Mouse (Mus musculus): ENCODE measurements around the gene Rbms3. TPM values are rescaled to one million over a fixed set of nuclear protein-coding genes. Genes with fewer than 3 reads are reported as not detected.
A peak's percentile ranks its signal among the peaks of the same experiment; 100 is the strongest.

Gene Rbms3
- polyA plus RNA-seq, 1 experiment from 2014 or later = 127 TPM

- WGBS = 78% methylated on average over 3 of the region's 3 CpGs
These were observed 477.8 kb downstream of the Rbms3 start for GRCm38 (mm10) chr9:117151951-117152350.

GRCm38 (mm10) chr9:117144057-117144723 lies 485.5 kb downstream of the Rbms3 start:
- H3K36me3 ChIP-seq = no peaks in the 10 kb centered on the region
- H3K9ac ChIP-seq = no peak overlapping the region
- H3K9me3 ChIP-seq = no peaks in the 10 kb centered on the region
- H3K4me1 ChIP-seq (replicated peaks) = peaks cover 16% of the 10 kb centered on the region; the same call in 1 of the 2 replicates
- 75% methylated on average over 7 of the region's 7 CpGs for WGBS
- no peak for ATAC-seq (ENCODE audit: low read depth)
- H3K4me3 ChIP-seq = no peak overlapping the region
- no peaks in the 10 kb centered on the region for H3K27me3 ChIP-seq
- no peak overlapping the region for H3K27ac ChIP-seq (replicated peaks)
- H3K4me2 ChIP-seq = no peak overlapping the region

More at GRCm38 (mm10) chr9:117151951-117152350, 477.8 kb downstream of the Rbms3 start:
- H3K4me3 ChIP-seq = no peak overlapping the region
- H3K36me3 ChIP-seq = no peaks in the 10 kb centered on the region
- peaks cover 29% of the 10 kb centered on the region for H3K4me1 ChIP-seq (replicated peaks)
- no peaks in the 10 kb centered on the region for H3K9me3 ChIP-seq
- no peak overlapping the region for H3K4me2 ChIP-seq
- H3K27ac ChIP-seq (replicated peaks) = no peak overlapping the region
- H3K27me3 ChIP-seq = no peaks in the 10 kb centered on the region
- H3K9ac ChIP-seq = no peak overlapping the region
- no peak for ATAC-seq (ENCODE audit: low read depth)

- WGBS = 89% methylated on average over 3 of the region's 3 CpGs
- Histone ChIP-seq H3K27ac (replicated peaks) (no peak overlapping the region), H3K27me3 (no peaks in the 10 kb centered on the region), H3K9me3 (no peaks in the 10 kb centered on the region), H3K9ac (no peak overlapping the region), H3K4me2 (no peak overlapping the region), H3K36me3 (no peaks in the 10 kb centered on the region), H3K4me1 (replicated peaks) (peaks cover 23% of the 10 kb centered on the region), H3K4me3 (no peak overlapping the region)
- ATAC-seq (ENCODE audit: low read depth) = no peak
These were observed 489.7 kb downstream of the Rbms3 start for GRCm38 (mm10) chr9:117139971-117140370.

GRCm38 (mm10) chr9:117136410-117136809 lies 493.3 kb downstream of the Rbms3 start:
- Histone ChIP-seq H3K9me3 (no peaks in the 10 kb centered on the region), H3K4me2 (no peak overlapping the region)
- 57% methylated on average over 5 of the region's 5 CpGs for WGBS

GRCm38 (mm10) chr9:117134043-117134442 lies 495.7 kb downstream of the Rbms3 start:
- WGBS = 64% methylated on average over 2 of the region's 2 CpGs
- no peaks in the 10 kb centered on the region for H3K36me3 ChIP-seq
- no peak overlapping the region for H3K9ac ChIP-seq
- H3K4me3 ChIP-seq = no peak overlapping the region
- H3K9me3 ChIP-seq = no peaks in the 10 kb centered on the region
- H3K27ac ChIP-seq (replicated peaks) = no peak overlapping the region
- H3K4me2 ChIP-seq = no peak overlapping the region
- ATAC-seq (ENCODE audit: low read depth) = no peak
- H3K27me3 ChIP-seq = no peaks in the 10 kb centered on the region
- peaks cover 25% of the 10 kb centered on the region for H3K4me1 ChIP-seq (replicated peaks)

More at GRCm38 (mm10) chr9:117136410-117136809, 493.3 kb downstream of the Rbms3 start:
- H3K4me1 ChIP-seq (replicated peaks) = peaks cover 25% of the 10 kb centered on the region
- no peaks in the 10 kb centered on the region for H3K27me3 ChIP-seq
- H3K36me3 ChIP-seq = no peaks in the 10 kb centered on the region
- ATAC-seq (ENCODE audit: low read depth) = no peak
- no peak overlapping the region for H3K9ac ChIP-seq
- peak overlapping the region; percentile 28; the same call in 1 of the 2 replicates for H3K27ac ChIP-seq (replicated peaks)
- H3K4me3 ChIP-seq = no peak overlapping the region

- Histone ChIP-seq H3K9ac (no peak overlapping the region), H3K9me3 (no peaks in the 10 kb centered on the region), H3K27ac (replicated peaks) (peak overlapping the region; percentile 67), H3K4me1 (replicated peaks) (peaks cover 31% of the 10 kb centered on the region), H3K36me3 (no peaks in the 10 kb centered on the region), H3K27me3 (no peaks in the 10 kb centered on the region), H3K4me3 (no peak overlapping the region), H3K4me2 (no peak overlapping the region)
- WGBS = 28% methylated on average over 8 of the region's 8 CpGs
- peak; percentile 71 for ATAC-seq (ENCODE audit: low read depth)
These were observed 502.9 kb downstream of the Rbms3 start for GRCm38 (mm10) chr9:117126816-117127215.

- Histone ChIP-seq H3K4me3 (no peak overlapping the region), H3K9me3 (no peaks in the 10 kb centered on the region), H3K27me3 (no peaks in the 10 kb centered on the region), H3K9ac (no peak overlapping the region), H3K4me2 (no peak overlapping the region), H3K27ac (replicated peaks) (peak overlapping the region; percentile 67; the same call in 1 of the 2 replicates), H3K4me1 (replicated peaks) (peaks cover 31% of the 10 kb centered on the region), H3K36me3 (no peaks in the 10 kb centered on the region)
- peak; percentile 67; the same call in 1 of the 2 replicates for ATAC-seq (ENCODE audit: low read depth)
- 68% methylated on average over 6 of the region's 6 CpGs for WGBS
These were observed 503.9 kb downstream of the Rbms3 start for GRCm38 (mm10) chr9:117125844-117126243.

GRCm38 (mm10) chr9:117121572-117121971 lies 508.1 kb downstream of the Rbms3 start:
- Histone ChIP-seq H3K9me3 (no peaks in the 10 kb centered on the region), H3K27ac (replicated peaks) (no peak overlapping the region; the same call in 1 of the 2 replicates), H3K4me3 (no peak overlapping the region), H3K4me1 (replicated peaks) (peaks cover 23% of the 10 kb centered on the region), H3K4me2 (no peak overlapping the region), H3K27me3 (no peaks in the 10 kb centered on the region), H3K9ac (no peak overlapping the region), H3K36me3 (no peaks in the 10 kb centered on the region)
- 89% methylated on average over 6 of the region's 6 CpGs for WGBS
- ATAC-seq (ENCODE audit: low read depth) = no peak

- no peak for ATAC-seq (ENCODE audit: low read depth)
- WGBS = 81% methylated on average over 10 of the region's 10 CpGs
These were observed 512.5 kb downstream of the Rbms3 start for GRCm38 (mm10) chr9:117117181-117117729.

GRCm38 (mm10) chr9:117115609-117116008 lies 514.1 kb downstream of the Rbms3 start:
- no peak overlapping the region for H3K9ac ChIP-seq
- H3K4me1 ChIP-seq (replicated peaks) = peaks cover 10% of the 10 kb centered on the region; the same call in 1 of the 2 replicates
- no peaks in the 10 kb centered on the region for H3K27me3 ChIP-seq
- no peak overlapping the region for H3K27ac ChIP-seq (replicated peaks)
- no peaks in the 10 kb centered on the region for H3K9me3 ChIP-seq
- H3K4me3 ChIP-seq = no peak overlapping the region
- ATAC-seq (ENCODE audit: low read depth) = no peak
- 84% methylated on average over 2 of the region's 2 CpGs for WGBS
- H3K4me2 ChIP-seq = no peak overlapping the region
- no peaks in the 10 kb centered on the region for H3K36me3 ChIP-seq

More at GRCm38 (mm10) chr9:117117181-117117729, 512.5 kb downstream of the Rbms3 start:
- no peak overlapping the region for H3K9ac ChIP-seq
- no peaks in the 10 kb centered on the region for H3K27me3 ChIP-seq
- H3K4me2 ChIP-seq = no peak overlapping the region
- no peak overlapping the region for H3K27ac ChIP-seq (replicated peaks)
- H3K4me1 ChIP-seq (replicated peaks) = peaks cover 10% of the 10 kb centered on the region; the same call in 1 of the 2 replicates
- no peak overlapping the region for H3K4me3 ChIP-seq
- H3K9me3 ChIP-seq = no peaks in the 10 kb centered on the region
- no peaks in the 10 kb centered on the region for H3K36me3 ChIP-seq

GRCm38 (mm10) chr9:117113592-117113991 lies 516.1 kb downstream of the Rbms3 start:
- WGBS = 80% methylated on average over 2 of the region's 2 CpGs
- no peak for ATAC-seq (ENCODE audit: low read depth)

GRCm38 (mm10) chr9:117107926-117108325 lies 521.8 kb downstream of the Rbms3 start:
- H3K36me3 ChIP-seq = peaks cover 9% of the 10 kb centered on the region; the same call in 1 of the 2 replicates
- H3K9ac ChIP-seq = no peak overlapping the region
- H3K4me2 ChIP-seq = no peak overlapping the region
- H3K27ac ChIP-seq (replicated peaks) = no peak overlapping the region
- WGBS = 93% methylated on average over 4 of the region's 4 CpGs
- H3K4me1 ChIP-seq (replicated peaks) = peaks cover 6% of the 10 kb centered on the region; the same call in 1 of the 2 replicates
- H3K9me3 ChIP-seq = no peaks in the 10 kb centered on the region
- no peak overlapping the region for H3K4me3 ChIP-seq
- no peaks in the 10 kb centered on the region for H3K27me3 ChIP-seq
- no peak for ATAC-seq (ENCODE audit: low read depth)

More at GRCm38 (mm10) chr9:117113592-117113991, 516.1 kb downstream of the Rbms3 start:
- H3K27ac ChIP-seq (replicated peaks) = 0 out of 2 replicates have a peak overlapping the region, but pooled peaks have one; percentile 7
- no peaks in the 10 kb centered on the region for H3K27me3 ChIP-seq
- H3K4me3 ChIP-seq = no peak overlapping the region
- H3K9me3 ChIP-seq = no peaks in the 10 kb centered on the region
- peaks cover 13% of the 10 kb centered on the region; the same call in 1 of the 2 replicates for H3K4me1 ChIP-seq (replicated peaks)
- H3K36me3 ChIP-seq = peaks cover 3% of the 10 kb centered on the region; the same call in 1 of the 2 replicates
- no peak overlapping the region for H3K4me2 ChIP-seq
- H3K9ac ChIP-seq = no peak overlapping the region
